Mouse (Mus musculus): ENCODE measurements at regions not wholly inside any gene's neighbourhood (a gene's known extent, or its start where the extent isn't known, plus 50 kb on each side); places are given as distances from the start of the nearest gene placed in this dataset.
"Not testable (repeated sequence)": the region's sequence is repeated elsewhere in the genome, so short reads cannot be mapped to it uniquely, and the experiment has no call there.

DNA sequence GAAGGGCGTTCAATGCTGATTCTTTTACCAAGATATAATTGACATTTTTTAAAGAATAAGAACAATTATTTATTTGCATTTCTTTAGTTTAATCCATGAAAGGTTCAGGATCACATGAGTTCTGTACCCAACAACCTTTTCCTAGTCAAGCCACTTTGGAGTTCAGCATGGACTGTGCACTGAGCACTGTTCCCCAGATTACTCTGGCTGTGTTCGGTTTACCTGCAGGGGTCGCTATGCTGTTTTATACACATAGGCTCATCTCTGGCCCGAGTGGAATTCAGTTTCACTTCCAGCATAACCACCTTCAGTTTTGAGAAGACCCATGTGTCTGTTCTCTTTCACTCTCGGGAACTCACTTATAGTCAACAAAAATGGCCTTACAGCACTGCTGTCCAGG is 93.5 kb upstream of the Smarcad1 start:
- not testable (repeated sequence) for DNase-seq (ENCODE audit: low spot score)

DNA sequence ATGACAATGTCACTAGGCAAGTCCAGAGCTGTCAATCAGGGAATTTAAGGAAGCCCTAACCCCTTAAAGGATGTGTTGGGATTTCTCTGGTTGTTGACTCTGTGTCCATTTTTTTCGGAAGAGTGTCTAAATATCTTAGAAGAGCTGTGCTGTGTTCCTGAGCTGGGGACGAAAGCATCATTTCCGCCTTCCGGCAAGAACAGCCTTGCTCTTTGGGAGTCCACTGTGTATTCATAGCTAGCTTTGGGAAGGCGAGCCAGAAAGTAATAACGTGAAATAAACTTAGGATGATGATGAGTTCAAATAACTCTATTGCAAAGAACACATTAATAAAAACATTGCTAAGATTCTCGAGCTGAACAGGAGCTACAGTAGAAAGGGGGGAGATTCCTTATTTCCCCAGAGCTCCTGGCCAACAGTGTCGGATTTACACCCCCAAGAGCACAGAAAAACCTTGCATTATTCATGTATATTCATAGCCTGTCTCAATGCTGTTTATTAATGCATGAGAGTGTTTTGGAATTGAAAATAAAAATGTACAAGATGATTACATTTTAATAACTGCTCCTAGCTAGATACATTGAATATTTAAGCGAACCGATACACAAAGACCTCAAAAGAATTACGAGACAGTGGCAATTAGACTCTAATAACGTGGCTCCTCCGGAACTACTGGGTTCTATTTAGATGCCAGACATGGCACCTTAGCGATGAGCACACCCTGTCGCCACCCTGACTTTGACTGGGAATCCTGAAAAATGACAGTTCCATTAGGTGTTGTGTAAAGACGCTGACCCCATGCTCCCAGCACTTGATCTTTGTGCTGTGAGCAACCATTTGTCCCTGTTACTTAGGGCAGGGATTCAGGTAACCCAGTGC is 80.5 kb upstream of the Smarcad1 start:
- no peak for DNase-seq (ENCODE audit: low spot score)

DNA sequence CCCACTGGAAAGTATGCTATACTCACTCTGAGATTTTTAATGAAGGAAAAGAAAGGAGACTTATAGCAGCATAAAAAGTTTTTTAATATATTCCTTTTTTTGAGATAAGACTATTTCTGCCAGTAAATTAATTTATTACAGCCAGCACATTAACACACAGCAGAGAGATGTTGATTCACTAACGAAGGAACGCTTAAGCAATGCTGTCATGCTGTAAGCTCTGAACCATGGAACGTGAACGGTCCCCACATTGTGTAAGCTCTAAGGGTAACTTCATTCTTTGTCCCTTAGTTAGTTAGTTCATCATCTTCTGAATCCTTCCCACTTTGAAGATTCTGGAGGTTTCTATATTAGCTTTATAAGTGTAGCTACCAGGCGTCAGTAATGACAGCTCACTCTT is 79.8 kb upstream of the Smarcad1 start:
- no peak for DNase-seq (ENCODE audit: low spot score)

DNA sequence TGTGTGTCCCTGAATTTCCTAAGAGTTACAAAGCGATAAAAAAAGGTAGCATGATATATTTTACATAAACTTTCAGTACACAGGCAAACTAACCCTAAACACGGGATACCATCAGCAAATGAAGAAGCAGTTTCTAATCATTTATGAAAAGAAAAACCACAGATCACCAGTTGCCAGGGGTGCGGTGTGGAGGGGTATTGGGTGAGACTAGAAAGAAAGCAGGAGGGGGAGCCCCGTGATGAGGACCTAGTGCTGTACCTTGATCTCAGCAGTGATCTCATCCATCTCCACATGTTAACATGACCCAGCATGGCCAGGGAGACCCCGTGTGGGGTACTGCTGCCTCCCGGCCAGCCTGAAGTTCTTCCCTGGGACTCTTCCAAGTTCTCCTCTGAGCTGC is 77.7 kb upstream of the Smarcad1 start:
- DNase-seq (ENCODE audit: low spot score): no peak

DNA sequence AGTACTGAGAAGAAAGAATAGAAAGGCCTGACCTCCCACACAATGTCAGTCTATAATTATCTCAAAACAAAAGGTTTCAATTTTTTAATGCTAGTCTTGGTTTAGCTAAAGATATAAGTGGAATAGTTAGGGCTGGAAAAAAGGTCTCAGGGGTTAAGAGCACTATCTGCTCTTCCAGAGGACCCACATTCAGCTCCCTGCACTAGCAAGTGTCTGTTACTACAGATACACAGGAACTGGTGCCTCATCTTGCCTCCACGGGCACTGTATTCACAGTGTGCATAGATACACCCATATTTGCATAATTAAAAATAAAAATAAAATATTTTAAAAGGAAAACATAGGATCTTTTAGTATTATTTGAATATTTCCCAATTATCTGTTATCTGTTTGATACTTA is 77.2 kb upstream of the Smarcad1 start:
- DNase-seq (ENCODE audit: low spot score): no peak

- no peak for DNase-seq (ENCODE audit: low spot score)
Observed at GRCm38 (mm10) chr6:64970158-64970557, 72.2 kb upstream of the Smarcad1 start.

- peak; percentile 9 for DNase-seq (ENCODE audit: low spot score)
Observed at GRCm38 (mm10) chr6:64973968-64974367, 68.4 kb upstream of the Smarcad1 start.

DNA sequence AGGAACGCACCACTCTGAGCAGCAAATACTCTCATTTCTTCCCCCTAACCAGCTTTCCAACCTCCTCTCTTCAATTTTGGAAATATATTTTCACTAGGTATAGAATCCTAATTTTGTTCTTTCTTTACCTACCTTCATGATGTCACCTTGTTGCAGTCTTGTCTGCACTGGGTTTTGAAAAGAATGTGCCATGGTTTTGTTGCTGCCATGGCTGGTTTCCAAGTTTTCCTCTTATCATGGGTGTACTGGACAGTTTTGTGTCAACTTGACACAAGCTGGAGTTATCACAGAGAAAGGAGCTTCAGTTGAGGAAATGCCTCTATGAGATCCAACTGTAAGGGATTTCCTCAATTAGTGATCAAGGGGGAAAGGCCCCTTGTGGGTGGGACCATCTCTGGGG is 67.9 kb upstream of the Smarcad1 start:
- not testable (repeated sequence) for DNase-seq (ENCODE audit: low spot score)

- DNase-seq (ENCODE audit: low spot score): no peak
Observed at GRCm38 (mm10) chr6:64982132-64982531, 60.3 kb upstream of the Smarcad1 start.

Measured in c-Kit-positive CD71-positive TER-119-positive erythroid progenitor cells, embryonic 14.5 days (primary cell).